8 mouse cellular contexts compared by ENCODE assay signal in genomic region chr9:53990921-53991320, GRCm38 (mm10). TPM values are rescaled to one million over a fixed set of nuclear protein-coding genes. Genes with fewer than 3 reads are reported as not detected.
DNase-seq lines count a peak whose midpoint lies in the region; ATAC-seq and TF ChIP-seq lines count a peak whose summit lies in the region.

No protein-coding gene starts in this region.

- H3K9ac ChIP-seq in forebrain, embryonic 11.5 days (ENCODE audit: low read length), result no peak overlapping the region
- no peak overlapping the region for H3K9ac ChIP-seq in forebrain, embryonic 14.5 days (ENCODE audit: low read length)
- H3K9ac ChIP-seq in kidney, postnatal 0 days (ENCODE audit: low read depth, low read length), result no peak overlapping the region
- H3K9ac ChIP-seq in midbrain, embryonic 11.5 days (ENCODE audit: low read length), result no peak overlapping the region

- no peaks in the 10 kb centered on the region for H3K9me3 ChIP-seq in forebrain, embryonic 11.5 days (ENCODE audit: control insufficient read depth, low read length)
- H3K9me3 ChIP-seq in forebrain, embryonic 10.5 days, result no peaks in the 10 kb centered on the region
- no peaks in the 10 kb centered on the region for H3K9me3 ChIP-seq in forebrain, embryonic 14.5 days (replicated peaks; ENCODE audit: control insufficient read depth, low read length)
- no peaks in the 10 kb centered on the region for H3K9me3 ChIP-seq in kidney, postnatal 0 days (replicated peaks; ENCODE audit: low read length)
- H3K9me3 ChIP-seq in midbrain, embryonic 11.5 days (ENCODE audit: control insufficient read depth, low read length), result no peaks in the 10 kb centered on the region

- ATAC-seq in forebrain, embryonic 11.5 days (replicated peaks; ENCODE audit: low FRiP score), result peak; percentile 53; the same call in 1 of the 2 replicates
- peak; percentile 92 for ATAC-seq in forebrain, embryonic 14.5 days
- ATAC-seq in kidney, postnatal 0 days (replicated peaks; ENCODE audit: low FRiP score, low read depth), result peak; percentile 76
- peak; percentile 64 for ATAC-seq in midbrain, embryonic 11.5 days (ENCODE audit: low FRiP score)

- peak; percentile 67 for DNase-seq in forebrain, embryonic 11.5 days (ENCODE audit: low spot score)
- no peak for DNase-seq in forebrain, embryonic 10.5 days (ENCODE audit: extremely low spot score, low spot score)
- peak; percentile 67 for DNase-seq in 3T3-L1 (ENCODE audit: low read depth, low spot score)
- DNase-seq in brain, adult 2 months (ENCODE audit: low read depth, low spot score), result peak; percentile 64
- peak; percentile 88 for DNase-seq in forebrain, embryonic 14.5 days (ENCODE audit: low spot score)
- peak; percentile 87 for DNase-seq in kidney, postnatal 0 days (ENCODE audit: low spot score)
- DNase-seq in midbrain, embryonic 11.5 days (ENCODE audit: low spot score, missing footprints), result peak; percentile 89
- no peak for DNase-seq in thymus, postnatal 36 days

- H3K27ac ChIP-seq in forebrain, embryonic 11.5 days (ENCODE audit: low read depth, low read length), result no peak overlapping the region
- H3K27ac ChIP-seq in forebrain, embryonic 10.5 days, result no peak overlapping the region
- no peak overlapping the region for H3K27ac ChIP-seq in forebrain, embryonic 14.5 days (ENCODE audit: low read depth, low read length)
- H3K27ac ChIP-seq in kidney, postnatal 0 days, result no peak overlapping the region
- no peak overlapping the region for H3K27ac ChIP-seq in midbrain, embryonic 11.5 days (ENCODE audit: low read depth, low read length)

- TF ChIP-seq CTCF in kidney, postnatal 0 days (IDR thresholded peaks at IDR 0.05; ENCODE audit: low read depth), result peak; percentile 92

- no peaks in the 10 kb centered on the region for H3K36me3 ChIP-seq in forebrain, embryonic 11.5 days (ENCODE audit: control insufficient read depth, insufficient read depth, low read length)
- H3K36me3 ChIP-seq in forebrain, embryonic 10.5 days (replicated peaks), result no peaks in the 10 kb centered on the region
- H3K36me3 ChIP-seq in forebrain, embryonic 14.5 days (ENCODE audit: control insufficient read depth, insufficient read depth, low read length), result no peaks in the 10 kb centered on the region
- no peaks in the 10 kb centered on the region for H3K36me3 ChIP-seq in kidney, postnatal 0 days (ENCODE audit: insufficient read depth, low read length)
- no peaks in the 10 kb centered on the region for H3K36me3 ChIP-seq in midbrain, embryonic 11.5 days (ENCODE audit: control insufficient read depth, insufficient read depth, low read length)

- no peak overlapping the region for H3K4me2 ChIP-seq in forebrain, embryonic 11.5 days (ENCODE audit: low read depth, low read length, severe bottlenecking)
- H3K4me2 ChIP-seq in forebrain, embryonic 14.5 days (ENCODE audit: low read length), result no peak overlapping the region
- H3K4me2 ChIP-seq in kidney, postnatal 0 days (ENCODE audit: low read length), result no peak overlapping the region
- H3K4me2 ChIP-seq in midbrain, embryonic 11.5 days, result no peak overlapping the region

- WGBS in forebrain, embryonic 11.5 days, result 10% methylated on average over 3 of the region's 3 CpGs
- WGBS in forebrain, embryonic 10.5 days, result 8% methylated on average over 3 of the region's 3 CpGs
- WGBS in forebrain, embryonic 14.5 days, result 5% methylated on average over 3 of the region's 3 CpGs
- 3% methylated on average over 3 of the region's 3 CpGs for WGBS in kidney, postnatal 0 days
- 8% methylated on average over 3 of the region's 3 CpGs for WGBS in midbrain, embryonic 11.5 days

- no peaks in the 10 kb centered on the region for H3K27me3 ChIP-seq in forebrain, embryonic 11.5 days (ENCODE audit: control insufficient read depth, insufficient read depth, low read length)
- H3K27me3 ChIP-seq in forebrain, embryonic 10.5 days (ENCODE audit: poor library complexity, severe bottlenecking), result no peaks in the 10 kb centered on the region
- H3K27me3 ChIP-seq in forebrain, embryonic 14.5 days (replicated peaks; ENCODE audit: control insufficient read depth, insufficient read depth, low read length), result no peaks in the 10 kb centered on the region
- H3K27me3 ChIP-seq in kidney, postnatal 0 days (ENCODE audit: insufficient read depth, low read length), result no peaks in the 10 kb centered on the region
- no peaks in the 10 kb centered on the region for H3K27me3 ChIP-seq in midbrain, embryonic 11.5 days (ENCODE audit: control insufficient read depth, insufficient read depth, low read length)

- no peaks in the 10 kb centered on the region for H3K4me1 ChIP-seq in forebrain, embryonic 11.5 days (replicated peaks; ENCODE audit: control insufficient read depth, insufficient read depth, low read length)
- no peaks in the 10 kb centered on the region; the same call in 1 of the 2 replicates for H3K4me1 ChIP-seq in forebrain, embryonic 10.5 days
- no peaks in the 10 kb centered on the region for H3K4me1 ChIP-seq in forebrain, embryonic 14.5 days (ENCODE audit: control insufficient read depth, insufficient read depth, low read length)
- no peaks in the 10 kb centered on the region for H3K4me1 ChIP-seq in kidney, postnatal 0 days (replicated peaks; ENCODE audit: insufficient read depth, low read length)
- no peaks in the 10 kb centered on the region for H3K4me1 ChIP-seq in midbrain, embryonic 11.5 days (ENCODE audit: control insufficient read depth, insufficient read depth, low read length)

- H3K4me3 ChIP-seq in forebrain, embryonic 11.5 days (ENCODE audit: low read depth, low read length), result no peak overlapping the region
- H3K4me3 ChIP-seq in forebrain, embryonic 10.5 days, result no peak overlapping the region
- no peak overlapping the region for H3K4me3 ChIP-seq in forebrain, embryonic 14.5 days (ENCODE audit: low read depth, low read length)
- no peak overlapping the region for H3K4me3 ChIP-seq in kidney, postnatal 0 days (replicated peaks; ENCODE audit: low read depth, low read length)
- H3K4me3 ChIP-seq in midbrain, embryonic 11.5 days (ENCODE audit: low read depth, low read length), result no peak overlapping the region

RNA-seq across cellular contexts. Expression of gene Elmod1, which starts 15.8 kb away (rescaled TPM):
- polyA plus RNA-seq in forebrain, embryonic 11.5 days (2014; fragmentation: Nextera tagmentation; extraction: Ambion mirVana), result 2.8 and 2.9 TPM in 2 replicates
- 0.21 and 0.36 TPM in 2 replicates for polyA plus RNA-seq in forebrain, embryonic 10.5 days (2016; fragmentation: Nextera tagmentation; extraction: Ambion mirVana)
- 11.6 and 19.5 TPM in 2 replicates for polyA plus RNA-seq in forebrain, embryonic 14.5 days (2014; fragmentation: Nextera tagmentation; extraction: Ambion mirVana)
- 0.33 and 0.48 TPM in 2 replicates for polyA plus RNA-seq in kidney, postnatal 0 days (2015; fragmentation: Nextera tagmentation; extraction: Ambion mirVana)
- polyA plus RNA-seq in midbrain, embryonic 11.5 days (2014; fragmentation: Nextera tagmentation; extraction: Ambion mirVana), result 1.4 and 2.8 TPM in 2 replicates

Comparison
In these comparisons a context has a peak if more than half of its experiments do, and no peak if none do; other contexts are left out.
1. DNase-seq: peak in forebrain, embryonic 11.5 days (single experiment), 3T3-L1 (single experiment), brain, adult 2 months (single experiment), forebrain, embryonic 14.5 days (single experiment), kidney, postnatal 0 days (single experiment) and midbrain, embryonic 11.5 days (single experiment); none in forebrain, embryonic 10.5 days (single experiment) and thymus, postnatal 36 days (0 of 2).
2. Peak in every context shown above with its lines, with median percentiles within 50 percentile points of each other: ATAC-seq.